In genomic region chr9:116489787-116490186, GRCm38 (mm10) we compare ENCODE assay signal across 8 mouse cellular contexts.
DNase-seq lines count a peak whose midpoint lies in the region; ATAC-seq and TF ChIP-seq lines count a peak whose summit lies in the region.

No protein-coding gene starts in this region.

- WGBS in thymus, adult 2 months, result 75% methylated on average over 4 of the region's 4 CpGs
- 55% methylated on average over 4 of the region's 4 CpGs for WGBS in embryonic facial prominence, embryonic 11.5 days
- 59% methylated on average over 4 of the region's 4 CpGs for WGBS in liver, postnatal 0 days (ENCODE audit: insufficient replicate concordance)

- no peaks in the 10 kb centered on the region for H3K4me1 ChIP-seq in thymus, adult 2 months (replicated peaks; ENCODE audit: control insufficient read depth, insufficient read depth, low read length)
- no peaks in the 10 kb centered on the region for H3K4me1 ChIP-seq in embryonic facial prominence, embryonic 11.5 days (ENCODE audit: control insufficient read depth, insufficient read depth, low read length)
- no peaks in the 10 kb centered on the region for H3K4me1 ChIP-seq in liver, postnatal 0 days (ENCODE audit: insufficient read depth)

- TF ChIP-seq CTCF in thymus, adult 2 months (IDR thresholded peaks at IDR 0.05; ENCODE audit: borderline replicate concordance, control insufficient read depth, extremely low read depth, insufficient read depth, low read length, poor library complexity), result no peak
- peak; percentile 62 for TF ChIP-seq CTCF in liver, postnatal 0 days (IDR thresholded peaks at IDR 0.05; ENCODE audit: low read depth)

- TF ChIP-seq EP300 in liver, postnatal 0 days (IDR thresholded peaks at IDR 0.05; ENCODE audit: low read depth), result no peak

- H3K27me3 ChIP-seq in thymus, adult 2 months (ENCODE audit: control insufficient read depth, insufficient read depth, low read length), result no peaks in the 10 kb centered on the region
- no peaks in the 10 kb centered on the region for H3K27me3 ChIP-seq in embryonic facial prominence, embryonic 11.5 days (ENCODE audit: control insufficient read depth, insufficient read depth, low read length)
- no peaks in the 10 kb centered on the region for H3K27me3 ChIP-seq in liver, postnatal 0 days (ENCODE audit: insufficient read depth, low read length)

- TF ChIP-seq POLR2A in thymus, adult 2 months (IDR thresholded peaks at IDR 0.05; ENCODE audit: control insufficient read depth, extremely low read depth, insufficient read depth, low read length, poor library complexity), result no peak

- no peak overlapping the region for H3K4me2 ChIP-seq in embryonic facial prominence, embryonic 11.5 days (ENCODE audit: low read depth, low read length)
- H3K4me2 ChIP-seq in liver, postnatal 0 days (ENCODE audit: low read depth, low read length), result no peak overlapping the region

- peak; percentile 70 for DNase-seq in heart, adult 11 months
- no peak for DNase-seq in heart, adult 8-10 months (ENCODE audit: low spot score)
- DNase-seq in thymus, adult 2 months, result peak; percentile 37
- DNase-seq in thymus, adult 18-20 months, result no peak
- peak; percentile 45 for DNase-seq in embryonic facial prominence, embryonic 11.5 days (ENCODE audit: low spot score)
- peak; percentile 21 for DNase-seq in liver, postnatal 0 days
- DNase-seq in thymus, postnatal 25 days, result peak; percentile 47
- no peak for DNase-seq in heart, postnatal 25 days (ENCODE audit: low spot score)

- H3K9ac ChIP-seq in embryonic facial prominence, embryonic 11.5 days (replicated peaks; ENCODE audit: low read length), result no peak overlapping the region
- no peak overlapping the region for H3K9ac ChIP-seq in liver, postnatal 0 days (replicated peaks)

- H3K9me3 ChIP-seq in embryonic facial prominence, embryonic 11.5 days (replicated peaks; ENCODE audit: control insufficient read depth, low read length), result no peaks in the 10 kb centered on the region
- H3K9me3 ChIP-seq in liver, postnatal 0 days (ENCODE audit: low read length), result no peaks in the 10 kb centered on the region

- intact Hi-C loops in heart, postnatal 25 days (cut with DNase I), result no loop called here

- H3K27ac ChIP-seq in thymus, adult 2 months (ENCODE audit: control insufficient read depth, insufficient read depth, low read length), result no peak overlapping the region
- H3K27ac ChIP-seq in embryonic facial prominence, embryonic 11.5 days (replicated peaks; ENCODE audit: low read depth, low read length), result no peak overlapping the region
- no peak overlapping the region for H3K27ac ChIP-seq in liver, postnatal 0 days (ENCODE audit: low read depth)

- no peak overlapping the region for H3K4me3 ChIP-seq in thymus, adult 2 months (ENCODE audit: control insufficient read depth, insufficient read depth, low read length)
- no peak overlapping the region for H3K4me3 ChIP-seq in embryonic facial prominence, embryonic 11.5 days (ENCODE audit: low read depth, low read length)
- H3K4me3 ChIP-seq in liver, postnatal 0 days (ENCODE audit: low read depth, low read length), result no peak overlapping the region

- ATAC-seq in embryonic facial prominence, embryonic 11.5 days (replicated peaks; ENCODE audit: insufficient number of reproducible peaks, low FRiP score, low TSS enrichment, low read depth), result no peak
- no peak for ATAC-seq in liver, postnatal 0 days

- no peaks in the 10 kb centered on the region for H3K36me3 ChIP-seq in thymus, adult 2 months (ENCODE audit: control insufficient read depth, insufficient read depth, low read length)
- H3K36me3 ChIP-seq in embryonic facial prominence, embryonic 11.5 days (replicated peaks; ENCODE audit: control insufficient read depth, insufficient read depth, low read depth, low read length), result no peaks in the 10 kb centered on the region
- H3K36me3 ChIP-seq in liver, postnatal 0 days (replicated peaks; ENCODE audit: insufficient read depth, low read length), result no peaks in the 10 kb centered on the region

Comparison
In these comparisons a context has a peak if more than half of its experiments do, and no peak if none do; other contexts are left out.
1. DNase-seq: peak in heart, adult 11 months (single experiment), thymus, adult 2 months (single experiment), embryonic facial prominence, embryonic 11.5 days (single experiment), liver, postnatal 0 days (single experiment) and thymus, postnatal 25 days (single experiment); none in heart, adult 8-10 months (single experiment), thymus, adult 18-20 months (0 of 2) and heart, postnatal 25 days (single experiment).